Mouse (Mus musculus) liver, adult 2 months (tissue): ENCODE results near the gene Dhrs13. TPM values are rescaled to one million over a fixed set of nuclear protein-coding genes. Genes with fewer than 3 reads are reported as not detected.

Experiments used
- DNase-seq: peaks from one replicate; pipeline ENCODE4 v3.0.0-alpha.2; 2011; ENCODE audit warnings: low read depth, low spot score; ENCODE audit errors: extremely low read depth
- H3K27ac ChIP-seq: fragments of 200-500 bp; replicated peaks from 2 replicates; pipeline ENCODE4 v1.5.1; 2012; ENCODE audit warnings: low read depth, mild to moderate bottlenecking, control low read depth, inconsistent platforms, low read length; ENCODE audit not compliant: insufficient read depth
- H3K27me3 ChIP-seq: fragments of 200-500 bp; 2 replicates; pipeline ENCODE4 v1.6.1; 2012; ENCODE audit warnings: mild to moderate bottlenecking, moderate library complexity, low read length, inconsistent platforms; ENCODE audit not compliant: control insufficient read depth, insufficient read depth
- H3K36me3 ChIP-seq: fragments of 200-500 bp; 2 replicates; pipeline ENCODE4 v1.6.1; 2012; ENCODE audit warnings: low read length, inconsistent platforms; ENCODE audit not compliant: control insufficient read depth, insufficient read depth
- H3K4me1 ChIP-seq: fragments of 200-500 bp; 2 replicates; pipeline ENCODE4 v1.6.1; 2011; ENCODE audit warnings: low read length; ENCODE audit not compliant: control insufficient read depth, insufficient read depth
- H3K4me3 ChIP-seq: fragments of 200-500 bp; 2 replicates; pipeline ENCODE4 v1.5.1; 2011; ENCODE audit warnings: low read depth, mild to moderate bottlenecking, control low read depth, low read length, moderate library complexity; ENCODE audit not compliant: insufficient read depth
- H3K79me2 ChIP-seq: fragments of 200-500 bp; 2 replicates; pipeline ENCODE4 v1.6.1; 2012; ENCODE audit warnings: inconsistent platforms, mild to moderate bottlenecking, low read length, moderate library complexity; ENCODE audit not compliant: control insufficient read depth, insufficient read depth
- H3K9ac ChIP-seq: fragments of 200-500 bp; 2 replicates; pipeline ENCODE4 v1.6.1; 2012; ENCODE audit warnings: low read depth, mild to moderate bottlenecking, control low read depth, inconsistent platforms, low read length
- CTCF ChIP-seq: fragments of 200-500 bp; IDR thresholded peaks from 2 replicates; pipeline ENCODE4 v1.5.1; 2011; ENCODE audit warnings: low read depth, low read length, control low read depth
- POLR2A ChIP-seq: fragments of 200-500 bp; IDR thresholded peaks from 2 replicates; pipeline ENCODE4 v1.6.1; 2011; ENCODE audit warnings: low read length, control low read depth; ENCODE audit not compliant: insufficient read depth; ENCODE audit errors: extremely low read depth
- WGBS: fragments of 180-500 bp; shearing (Covaris S2); methylation state at CpG from one replicate; pipeline ENCODE4 v1.1.7; 2018; 5-methylcytosine and 5-hydroxymethylcytosine counted together
- polyA plus RNA-seq: library from polyadenylated mRNA; depleted of rRNA; stranded (reverse); fragments of >200 nt; gene quantifications from 2 replicates; pipeline ENCODE4 v1.2.3, GENCODE M21; 2012
- total RNA-seq: library from RNA; depleted of rRNA; stranded (reverse); fragments of >200 nt; gene quantifications from 2 replicates; pipeline ENCODE4 v1.2.3, GENCODE M21; 2014

Dhrs13 gene
- total and polyA plus RNA-seq, 2 experiments, result 4.3 to 6.0 TPM

- Histone ChIP-seq H3K4me1 (peaks cover 11% of the 10 kb centered on the region), H3K36me3 (peaks cover 31% of the 10 kb centered on the region), H3K27ac (no peak overlapping the region), H3K27me3 (no peaks in the 10 kb centered on the region), H3K79me2 (no peaks in the 10 kb centered on the region), H3K4me3 (no peak overlapping the region), H3K9ac (no peak overlapping the region)
- WGBS, result 89% methylated on average over 8 of the region's 8 CpGs
- DNase-seq, result no peak
- TF ChIP-seq POLR2A (no peak), CTCF (no peak)
These were observed 2.8 kb upstream of the Dhrs13 start for GRCm38 (mm10) chr11:78029240-78029639.

- H3K79me2 ChIP-seq, result no peaks in the 10 kb centered on the region
- H3K36me3 ChIP-seq, result peaks cover 20% of the 10 kb centered on the region
- no peak for DNase-seq
- no peak overlapping the region for H3K27ac ChIP-seq
- 79% methylated on average over 2 of the region's 2 CpGs for WGBS
- H3K4me3 ChIP-seq, result no peak overlapping the region
- H3K27me3 ChIP-seq, result no peaks in the 10 kb centered on the region
- H3K4me1 ChIP-seq, result peaks cover 11% of the 10 kb centered on the region
- no peak for TF ChIP-seq POLR2A
- TF ChIP-seq CTCF, result no peak
- H3K9ac ChIP-seq, result no peak overlapping the region
These were observed 1.5 kb upstream of the Dhrs13 start for GRCm38 (mm10) chr11:78030600-78030999.

- H3K4me3 ChIP-seq, result no peak overlapping the region
- H3K9ac ChIP-seq, result no peak overlapping the region
- WGBS, result 47% methylated on average over 6 of the region's 6 CpGs
- H3K27ac ChIP-seq, result no peak overlapping the region
- TF ChIP-seq CTCF (no peak), POLR2A (no peak)
- H3K79me2 ChIP-seq, result no peaks in the 10 kb centered on the region
- H3K4me1 ChIP-seq, result peaks cover 11% of the 10 kb centered on the region
- peaks cover 14% of the 10 kb centered on the region for H3K36me3 ChIP-seq
- H3K27me3 ChIP-seq, result no peaks in the 10 kb centered on the region
- DNase-seq, result no peak
These were observed 691 bp upstream of the Dhrs13 start for GRCm38 (mm10) chr11:78031389-78031788.

GRCm38 (mm10) chr11:78032809-78033195, 722 bp downstream of the Dhrs13 start:
- H3K36me3 ChIP-seq, result peaks cover 5% of the 10 kb centered on the region; the same call in 1 of the 2 replicates
- WGBS, result 23% methylated on average over 5 of the region's 5 CpGs
- H3K9ac ChIP-seq, result peak overlapping the region; percentile 69
- peaks cover 11% of the 10 kb centered on the region for H3K4me1 ChIP-seq
- 0 out of 2 replicates have a peak, but pooled peaks cover under 1% of the 10 kb centered on the region for H3K79me2 ChIP-seq
- peak overlapping the region; percentile 57 for H3K4me3 ChIP-seq
- H3K27ac ChIP-seq, result no peak overlapping the region
- no peak for DNase-seq
- TF ChIP-seq POLR2A, result no peak
- no peak for TF ChIP-seq CTCF
- no peaks in the 10 kb centered on the region for H3K27me3 ChIP-seq

- no peak for DNase-seq
- H3K9ac ChIP-seq, result no peak overlapping the region
- peaks cover 2% of the 10 kb centered on the region; the same call in 1 of the 2 replicates for H3K79me2 ChIP-seq
- no peak overlapping the region for H3K4me3 ChIP-seq
- H3K36me3 ChIP-seq, result peaks cover 1% of the 10 kb centered on the region; the same call in 1 of the 2 replicates
- WGBS, result 92% methylated on average over 23 of the region's 23 CpGs
- TF ChIP-seq POLR2A, result no peak
- TF ChIP-seq CTCF, result no peak
- H3K27ac ChIP-seq, result no peak overlapping the region
- no peaks in the 10 kb centered on the region for H3K27me3 ChIP-seq
- peaks cover 16% of the 10 kb centered on the region for H3K4me1 ChIP-seq
These were observed 2.0 kb downstream of the Dhrs13 start for GRCm38 (mm10) chr11:78033931-78034617.

- peaks cover 2% of the 10 kb centered on the region; the same call in 1 of the 2 replicates for H3K79me2 ChIP-seq
- no peak for DNase-seq
- whole genome bisulfite sequencing, result 86% methylated on average over 10 of the region's 10 CpGs
- no peak overlapping the region for H3K27ac ChIP-seq
- no peak overlapping the region for H3K9ac ChIP-seq
- H3K27me3 ChIP-seq, result no peaks in the 10 kb centered on the region
- H3K4me1 ChIP-seq, result peaks cover 10% of the 10 kb centered on the region
- no peak overlapping the region for H3K4me3 ChIP-seq
- no peaks in the 10 kb centered on the region for H3K36me3 ChIP-seq
- TF ChIP-seq CTCF (no peak), POLR2A (no peak)
These were observed 4.7 kb downstream of the Dhrs13 start for GRCm38 (mm10) chr11:78036791-78037190.
